Mouse (Mus musculus) kidney, adult 2 months (tissue): Measurements from ENCODE around the gene Ppt1. TPM values are rescaled to one million over a fixed set of nuclear protein-coding genes. Genes with fewer than 3 reads are reported as not detected.

Source experiments
- DNase-seq: peaks from one replicate; pipeline ENCODE4 v3.0.0; 2021
- H3K27ac ChIP-seq: fragments of 200-500 bp; 2 replicates; pipeline ENCODE4 v1.5.1; 2012; ENCODE audit warnings: low read depth, low read length, control low read depth, inconsistent platforms; ENCODE audit not compliant: insufficient read depth
- H3K27me3 ChIP-seq: fragments of 200-500 bp; replicated peaks from 2 replicates; pipeline ENCODE4 v1.6.1; 2012; ENCODE audit warnings: mild to moderate bottlenecking, moderate library complexity, low read length, inconsistent platforms; ENCODE audit not compliant: control insufficient read depth, insufficient read depth
- H3K36me3 ChIP-seq: fragments of 200-500 bp; 2 replicates; pipeline ENCODE4 v1.6.1; 2012; ENCODE audit warnings: mild to moderate bottlenecking, moderate library complexity, low read length, inconsistent platforms; ENCODE audit not compliant: control insufficient read depth, insufficient read depth
- H3K4me1 ChIP-seq: fragments of 200-500 bp; 2 replicates; pipeline ENCODE4 v1.6.1; 2011; ENCODE audit warnings: low read length; ENCODE audit not compliant: control insufficient read depth, insufficient read depth
- H3K4me3 ChIP-seq: fragments of 200-500 bp; 2 replicates; pipeline ENCODE4 v1.5.1; 2011; ENCODE audit warnings: mild to moderate bottlenecking, low read depth, low read length, control low read depth; ENCODE audit not compliant: insufficient read depth
- CTCF ChIP-seq: fragments of 200-500 bp; conservative IDR thresholded peaks from 2 replicates; pipeline ENCODE4 v1.5.1; 2011; ENCODE audit warnings: low read depth, mild to moderate bottlenecking, control low read depth, low read length, moderate library complexity, mixed read lengths; ENCODE audit not compliant: insufficient read depth, insufficient read length
- POLR2A ChIP-seq: fragments of 200-500 bp; IDR thresholded peaks from one replicate; pipeline ENCODE4 v1.6.1; 2011; ENCODE audit warnings: low read depth, low read length, control low read depth
- WGBS: fragments of 180-500 bp; shearing (Covaris S2); methylation state at CpG from one replicate; pipeline ENCODE4 v1.1.7; 2018; 5-methylcytosine and 5-hydroxymethylcytosine counted together
- polyA plus RNA-seq: library from polyadenylated mRNA; depleted of rRNA; stranded (reverse); fragments of >200 nt; gene quantifications from 2 replicates; pipeline ENCODE4 v1.2.3, GENCODE M21; 2012

Ppt1 gene
- polyA plus RNA-seq, 1 experiment = 67.7 TPM

GRCm38 (mm10) chr4:122870027-122870426 is 34.0 kb downstream of the Ppt1 start:
- DNase-seq = peak; percentile 41
- H3K27ac ChIP-seq = no peak overlapping the region
- no peak overlapping the region for H3K4me3 ChIP-seq
- no peaks in the 10 kb centered on the region for H3K4me1 ChIP-seq
- H3K36me3 ChIP-seq = peaks cover 15% of the 10 kb centered on the region
- TF ChIP-seq CTCF (peak; percentile 57), POLR2A (no peak)
- no peaks in the 10 kb centered on the region for H3K27me3 ChIP-seq

GRCm38 (mm10) chr4:122870741-122871140 is 34.7 kb downstream of the Ppt1 start:
- TF ChIP-seq CTCF (no peak), POLR2A (no peak)
- 76% methylated on average over 5 of the region's 5 CpGs for WGBS
- H3K27ac ChIP-seq = no peak overlapping the region
- no peak for DNase-seq
- H3K4me1 ChIP-seq = no peaks in the 10 kb centered on the region
- peaks cover 13% of the 10 kb centered on the region for H3K36me3 ChIP-seq
- H3K27me3 ChIP-seq = no peaks in the 10 kb centered on the region
- no peak overlapping the region for H3K4me3 ChIP-seq

GRCm38 (mm10) chr4:122871269-122871668 is 35.2 kb downstream of the Ppt1 start:
- H3K4me1 ChIP-seq = no peaks in the 10 kb centered on the region
- TF ChIP-seq POLR2A = no peak
- no peak for TF ChIP-seq CTCF
- no peak overlapping the region for H3K27ac ChIP-seq
- H3K36me3 ChIP-seq = peaks cover 13% of the 10 kb centered on the region
- no peak for DNase-seq
- no peaks in the 10 kb centered on the region for H3K27me3 ChIP-seq
- no peak overlapping the region for H3K4me3 ChIP-seq
- WGBS = 90% methylated on average over 11 of the region's 11 CpGs

DNA sequence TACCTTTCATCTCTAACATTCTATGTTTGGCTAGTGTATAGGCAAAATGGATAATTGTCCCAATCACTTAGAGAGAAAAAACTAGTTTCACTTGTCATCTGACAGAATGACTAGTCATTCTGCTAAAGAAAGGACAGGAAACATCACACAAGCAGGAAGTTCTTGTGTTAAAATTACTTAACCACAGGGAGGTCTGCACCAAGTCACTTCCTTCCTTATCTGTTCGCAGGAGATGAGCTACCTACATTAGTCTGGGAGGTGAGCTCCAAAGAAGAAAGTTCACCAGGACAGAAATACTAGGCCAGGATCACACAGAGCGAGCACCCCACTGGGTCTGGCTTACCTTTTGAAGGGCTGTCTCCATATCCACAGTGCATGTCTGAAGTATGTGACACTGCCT is 35.9 kb downstream of the Ppt1 start:
- Histone ChIP-seq H3K27ac (no peak overlapping the region), H3K4me3 (no peak overlapping the region), H3K27me3 (no peaks in the 10 kb centered on the region), H3K36me3 (peaks cover 11% of the 10 kb centered on the region), H3K4me1 (no peaks in the 10 kb centered on the region)
- 81% methylated on average over 2 of the region's 2 CpGs for WGBS
- TF ChIP-seq POLR2A (no peak), CTCF (no peak)
- no peak for DNase-seq

GRCm38 (mm10) chr4:122873003-122873402 is 37.0 kb downstream of the Ppt1 start:
- no peak for DNase-seq
- WGBS = 69% methylated on average over 5 of the region's 5 CpGs
- no peak overlapping the region for H3K27ac ChIP-seq
- no peak for TF ChIP-seq POLR2A
- TF ChIP-seq CTCF = no peak
- no peaks in the 10 kb centered on the region for H3K27me3 ChIP-seq
- no peak overlapping the region for H3K4me3 ChIP-seq
- no peaks in the 10 kb centered on the region for H3K4me1 ChIP-seq
- peaks cover 8% of the 10 kb centered on the region for H3K36me3 ChIP-seq

DNA sequence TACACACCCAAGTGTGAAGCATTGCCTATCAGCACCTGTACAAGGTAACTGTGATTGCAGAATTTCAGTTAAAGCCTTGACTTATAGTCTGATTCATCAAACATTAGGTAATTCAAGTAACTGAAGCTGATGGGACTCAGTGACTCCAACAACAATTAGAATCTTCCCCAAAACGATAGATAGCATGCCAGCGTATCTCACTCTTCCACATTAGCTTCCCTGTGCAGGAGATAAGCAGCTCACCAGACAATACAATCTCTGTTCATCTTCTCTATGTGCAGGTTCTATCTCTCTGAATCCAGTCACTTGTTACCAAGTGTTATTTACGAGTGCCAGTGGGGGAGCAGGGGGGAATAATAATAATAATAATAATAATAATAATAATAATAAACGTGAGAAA is 37.5 kb downstream of the Ppt1 start:
- Histone ChIP-seq H3K4me1 (peaks cover 4% of the 10 kb centered on the region; the same call in 1 of the 2 replicates), H3K4me3 (no peak overlapping the region), H3K27me3 (no peaks in the 10 kb centered on the region), H3K27ac (no peak overlapping the region), H3K36me3 (peaks cover 6% of the 10 kb centered on the region)
- DNase-seq = no peak
- WGBS = 80% methylated on average over 4 of the region's 4 CpGs
- TF ChIP-seq POLR2A = no peak
- no peak for TF ChIP-seq CTCF

GRCm38 (mm10) chr4:122878333-122879070 is 42.5 kb downstream of the Ppt1 start:
- H3K27ac ChIP-seq = peak overlapping the region; percentile 9; the same call in 1 of the 2 replicates
- DNase-seq = no peak

More at GRCm38 (mm10) chr4:122878333-122879070, 42.5 kb downstream of the Ppt1 start:
- H3K36me3 ChIP-seq = no peaks in the 10 kb centered on the region
- WGBS = 50% methylated on average over 2 of the region's 2 CpGs
- TF ChIP-seq POLR2A (no peak), CTCF (no peak)
- H3K4me3 ChIP-seq = no peak overlapping the region
- no peaks in the 10 kb centered on the region for H3K27me3 ChIP-seq
- peaks cover 21% of the 10 kb centered on the region for H3K4me1 ChIP-seq
